Mouse (Mus musculus) cerebellum, adult 2 months (tissue): ENCODE data around the gene Zfp706.

Source experiments
- CTCF ChIP-seq: fragments of 200-500 bp; IDR thresholded peaks from 2 replicates; pipeline ENCODE4 v1.5.1; 2011; ENCODE audit warnings: low read depth, mild to moderate bottlenecking, control low read depth, low read length, moderate library complexity, borderline replicate concordance; ENCODE audit not compliant: insufficient read depth
- POLR2A ChIP-seq: fragments of 200-500 bp; IDR thresholded peaks from 2 replicates; pipeline ENCODE4 v1.6.1; 2011; ENCODE audit warnings: low read length, control low read depth, borderline replicate concordance; ENCODE audit not compliant: insufficient read depth

DNA sequence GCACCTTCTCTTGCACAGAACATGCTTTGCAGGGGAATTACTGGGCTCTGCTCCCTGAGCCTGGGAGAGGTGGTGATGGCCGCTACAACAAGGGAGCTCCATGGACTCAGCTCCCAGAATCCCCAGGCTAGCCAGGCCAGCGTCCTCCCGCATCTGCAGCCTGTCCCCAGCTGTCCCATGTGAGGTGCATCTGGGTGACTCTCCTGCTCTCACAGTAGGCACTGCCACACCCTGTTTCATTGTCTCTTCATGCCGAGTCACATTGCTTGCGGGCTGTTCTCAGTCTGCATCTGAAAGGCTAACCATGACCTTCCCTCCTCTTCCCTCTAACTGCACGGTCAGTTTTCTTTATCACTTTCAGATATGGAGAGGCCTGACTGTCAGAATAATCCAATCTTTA is 34.3 kb downstream of the Zfp706 start:
- TF ChIP-seq POLR2A = no peak
- no peak for TF ChIP-seq CTCF
